Mouse (Mus musculus) mature B cell (primary cell): ENCODE data around the gene Rps16.

Experiments used
- in situ Hi-C: fragments of 300-500 bp; cut with MboI; formaldehyde crosslinking; loops from 2 replicates; pipeline ENCODE4 v1.14.3; 2019

Gene Rps16

DNA sequence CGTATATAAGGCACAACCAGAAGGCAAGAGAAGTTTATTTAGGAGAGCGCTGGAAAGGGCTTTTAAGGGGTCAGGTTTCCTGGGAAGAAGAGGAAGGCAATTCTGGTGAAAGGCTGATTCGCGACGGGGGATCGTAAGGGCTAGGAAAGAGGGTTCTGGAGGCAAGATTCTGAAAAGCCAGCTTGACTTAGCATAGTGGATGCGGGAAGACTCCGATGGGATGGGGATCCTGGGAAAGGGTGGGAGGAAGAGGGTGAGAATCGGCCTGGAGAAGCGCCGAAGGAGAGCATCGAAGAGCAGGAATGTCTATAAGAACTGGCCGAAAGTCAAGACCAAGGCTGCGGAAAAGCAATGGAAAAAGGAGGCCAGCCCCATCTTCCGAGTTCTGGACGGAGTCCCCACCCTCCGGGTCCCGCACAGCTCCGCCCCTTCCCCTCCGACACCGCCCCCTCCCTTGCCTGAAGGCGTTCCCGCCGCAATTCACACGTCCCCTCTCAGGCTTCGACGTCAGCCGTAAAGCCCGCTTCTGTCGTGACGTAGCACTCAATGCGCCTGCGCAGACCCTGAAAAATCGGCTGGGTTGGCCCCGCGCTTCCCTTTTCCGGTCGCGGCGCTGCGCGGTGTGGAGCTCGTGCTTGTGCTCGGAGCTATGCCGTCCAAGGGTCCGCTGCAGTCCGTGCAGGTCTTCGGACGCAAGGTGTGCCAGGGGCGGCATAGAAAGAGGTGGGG lies at the start of gene Rps16:
Rps16 (plus strand) TSS at position 498 of the 729 bp plus-strand sequence.
- in situ Hi-C loops = no loop called here

DNA sequence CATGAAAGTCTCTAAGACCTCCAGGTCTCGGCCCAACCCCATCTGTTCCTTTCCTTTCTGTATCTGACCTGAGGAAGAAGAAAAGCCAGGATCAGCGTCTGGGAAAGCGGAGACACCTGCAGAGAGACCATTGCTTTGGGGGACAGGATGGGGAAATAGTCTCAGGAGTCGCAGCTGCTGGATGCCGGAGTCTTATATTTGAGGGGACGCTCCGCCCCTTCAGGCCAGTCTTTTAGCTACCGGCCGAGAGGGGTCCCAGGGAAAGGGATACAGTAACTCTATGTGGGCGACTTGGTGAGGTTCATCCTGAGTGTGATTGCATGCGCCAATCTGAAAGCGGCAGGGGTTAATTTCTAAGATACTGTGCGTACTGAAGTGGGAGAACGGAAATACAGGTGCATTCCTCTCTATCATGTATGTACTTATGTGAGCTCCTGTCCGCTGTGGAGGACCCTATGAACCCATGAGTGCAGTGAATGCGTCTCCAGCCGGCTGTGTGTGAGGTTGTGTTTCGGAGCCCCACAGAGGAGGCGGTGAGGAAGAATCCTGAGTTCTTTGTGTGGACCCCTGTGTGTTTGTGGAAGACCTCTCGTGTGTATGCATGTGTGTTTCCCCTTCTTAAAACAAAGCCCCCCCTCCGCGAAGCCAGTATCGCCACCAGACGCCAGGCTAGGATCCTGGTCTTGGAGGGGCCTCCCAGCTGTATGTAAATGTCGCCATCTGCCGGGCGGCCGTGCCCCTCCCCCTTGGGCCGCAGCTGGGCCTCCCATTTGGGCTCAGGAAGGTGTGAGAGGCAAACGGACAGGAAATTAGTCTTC lies 48.6 kb upstream of the Rps16 start, which contains the start of gene Dll3:
Dll3 (minus strand) TSS at position 623 of the 818 bp plus-strand sequence.
- in situ Hi-C loops = no loop called here

DNA sequence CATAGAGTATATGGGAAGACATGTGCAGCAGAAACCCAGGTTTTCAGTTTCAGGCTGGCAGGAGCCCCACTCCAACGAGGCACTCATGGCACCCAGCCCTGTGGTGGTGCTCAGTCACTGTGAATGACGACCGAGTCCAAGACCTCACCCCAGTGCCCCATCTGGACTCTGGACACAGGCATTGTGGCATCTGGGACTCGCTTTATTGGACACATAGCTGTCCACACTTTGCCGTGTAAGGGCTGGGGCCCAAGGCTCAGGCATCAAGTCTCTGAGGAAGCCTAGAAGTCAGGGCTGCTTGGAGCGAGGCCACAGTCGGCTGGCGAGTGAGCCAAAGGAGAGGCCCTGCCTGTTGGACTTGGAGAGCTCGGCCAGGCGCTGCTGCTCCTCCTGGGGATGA lies 44.8 kb upstream of the Rps16 start:
- in situ Hi-C loops = no loop called here

DNA sequence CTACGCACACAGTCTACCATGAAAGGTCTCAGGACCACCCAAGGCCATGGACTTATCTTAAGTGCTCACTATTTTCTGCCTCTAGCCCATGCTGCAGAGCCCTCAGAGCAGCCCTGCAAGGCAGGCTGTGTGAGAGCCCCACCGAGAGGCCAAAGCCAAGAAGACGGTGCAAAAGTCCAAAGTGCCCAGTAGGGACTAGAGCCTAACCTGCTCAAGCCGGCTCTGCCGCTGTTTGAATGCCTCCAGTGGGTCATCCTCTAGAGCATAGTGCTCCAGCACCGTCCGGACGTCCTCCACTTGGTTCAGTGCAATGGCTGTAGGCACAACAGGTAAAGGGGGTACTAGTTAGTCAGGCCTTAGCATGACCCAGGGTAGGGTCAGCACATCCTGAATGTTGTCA lies 44.2 kb upstream of the Rps16 start:
- in situ Hi-C loops = no loop called here

DNA sequence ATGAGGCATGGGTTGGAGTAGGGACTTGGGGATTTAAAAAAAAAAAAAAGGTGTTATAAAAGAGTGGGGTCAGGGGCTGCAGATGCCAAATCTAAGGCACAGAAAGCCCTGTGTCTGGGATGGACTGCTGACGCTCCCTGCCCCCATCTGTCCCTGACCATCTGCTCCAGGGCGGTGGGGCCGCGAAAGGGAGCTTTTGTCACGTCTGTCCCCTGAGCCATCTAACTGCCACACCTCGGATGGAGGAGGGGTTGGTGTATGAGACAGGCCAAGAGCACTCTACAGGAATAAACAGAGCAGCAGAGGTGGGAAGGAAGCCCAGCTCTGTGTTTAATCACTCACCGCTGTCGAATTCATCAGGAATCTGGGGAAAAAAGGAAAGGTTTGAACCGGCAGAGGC lies 40.7 kb upstream of the Rps16 start:
- in situ Hi-C loops = no loop called here

DNA sequence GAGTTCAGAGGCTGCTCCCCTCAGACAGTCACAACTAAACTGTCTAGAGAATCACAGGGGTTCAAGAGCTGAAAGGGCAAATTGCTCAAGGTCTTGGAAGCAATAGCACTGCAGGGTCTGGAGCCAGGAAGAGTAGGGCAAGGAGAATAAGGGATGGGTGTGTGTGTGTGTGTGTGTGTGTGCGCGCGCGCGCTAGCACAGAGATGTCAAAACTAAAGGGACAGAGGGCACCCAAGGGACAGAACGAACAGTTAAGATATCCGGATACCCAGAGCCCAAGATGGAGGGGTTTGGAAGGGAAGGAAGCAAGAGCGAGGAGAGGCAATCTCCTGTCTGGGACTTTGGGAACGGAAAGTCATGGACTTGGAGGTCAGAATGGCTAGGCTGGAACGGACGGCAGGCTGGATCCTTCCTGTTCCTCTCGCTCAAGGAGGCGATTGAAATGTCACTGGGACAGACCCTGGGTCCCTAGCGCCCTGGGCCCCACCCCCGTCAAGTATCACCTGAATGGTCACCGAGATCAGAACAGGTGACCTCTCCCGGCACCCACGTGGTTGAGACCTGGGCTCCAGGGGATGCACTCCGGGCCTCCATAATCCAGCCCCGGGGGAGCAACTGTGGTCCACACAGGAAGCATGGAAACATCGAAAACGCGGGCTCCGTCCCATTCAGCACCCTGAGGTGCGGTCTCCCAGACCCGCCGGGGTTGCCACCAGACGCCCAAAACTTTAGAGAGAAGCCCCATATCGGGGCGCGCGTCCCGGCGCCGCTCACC lies 39.1 kb upstream of the Rps16 start:
- in situ Hi-C loops = no loop called here

DNA sequence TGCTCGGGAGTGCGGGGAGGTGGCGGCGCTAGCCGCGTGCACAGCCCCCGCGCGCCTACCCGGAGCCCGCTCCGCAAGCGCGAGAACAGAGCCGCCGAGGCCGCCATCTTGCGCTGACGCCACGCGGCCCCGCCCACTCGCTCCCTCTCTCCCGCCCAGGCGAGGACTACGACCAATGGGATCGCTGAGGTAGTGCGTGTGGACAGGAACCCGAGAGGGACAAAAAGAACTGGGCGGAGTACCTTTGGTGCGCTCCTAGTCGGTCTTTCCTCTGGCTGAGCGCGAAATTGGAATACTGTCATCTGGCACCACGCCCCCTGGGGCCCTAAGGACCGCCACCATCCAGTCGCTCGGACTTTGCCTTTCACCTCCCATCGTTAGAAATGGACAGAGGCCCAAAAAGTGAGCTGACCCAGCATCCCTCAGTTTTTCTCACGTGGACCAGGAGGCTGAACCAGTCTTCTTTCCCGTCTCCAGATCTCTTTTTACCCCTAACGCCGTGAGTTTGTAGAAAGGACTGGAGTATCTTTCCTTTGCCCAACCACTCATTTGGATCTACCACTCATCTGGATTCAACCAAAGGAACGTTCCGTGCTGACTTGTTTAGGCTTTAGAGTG lies 38.4 kb upstream of the Rps16 start, which contains the start of gene Timm50:
Timm50 (minus strand) TSS at position 147 of the 618 bp plus-strand sequence.
- in situ Hi-C loops = no loop called here

DNA sequence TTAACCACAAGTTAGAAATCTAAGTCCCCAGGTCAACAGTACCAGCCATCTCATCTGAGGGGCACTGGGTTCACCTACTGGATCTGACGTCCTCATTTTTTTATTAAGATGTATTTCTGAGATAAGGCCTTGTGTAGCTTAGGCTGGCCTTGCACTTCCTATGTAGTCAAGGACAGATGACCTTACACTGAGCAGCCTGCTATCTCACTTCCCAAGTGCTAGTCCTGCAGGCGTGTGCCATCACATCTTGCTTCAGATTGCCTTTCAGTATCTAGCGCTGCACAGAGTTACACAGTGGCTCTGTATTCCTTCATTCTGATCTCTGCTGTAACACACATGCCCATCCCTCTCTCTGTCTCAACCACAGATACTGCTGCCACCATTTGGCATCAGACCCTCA lies 32.4 kb upstream of the Rps16 start:
- in situ Hi-C loops = no loop called here

DNA sequence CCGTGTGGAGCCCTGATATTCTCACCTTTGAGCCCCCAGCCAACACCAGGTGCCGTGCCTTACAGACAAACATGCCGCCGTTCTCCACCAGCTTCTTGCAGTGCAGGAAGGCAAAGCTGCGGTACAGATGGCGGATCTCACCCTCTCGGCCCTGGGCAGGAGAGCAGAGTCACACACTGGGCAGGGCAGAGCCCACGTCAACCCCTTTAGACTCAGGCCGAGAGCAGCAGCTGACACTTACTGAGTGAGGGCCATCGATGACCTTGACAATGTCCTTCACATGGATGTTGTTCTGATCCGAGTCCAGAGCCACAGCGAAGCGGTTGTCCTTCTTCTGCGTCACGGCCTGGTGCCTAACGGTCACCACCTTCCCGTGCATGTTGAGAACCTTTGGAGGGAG lies 31.7 kb upstream of the Rps16 start:
- in situ Hi-C loops = no loop called here

DNA sequence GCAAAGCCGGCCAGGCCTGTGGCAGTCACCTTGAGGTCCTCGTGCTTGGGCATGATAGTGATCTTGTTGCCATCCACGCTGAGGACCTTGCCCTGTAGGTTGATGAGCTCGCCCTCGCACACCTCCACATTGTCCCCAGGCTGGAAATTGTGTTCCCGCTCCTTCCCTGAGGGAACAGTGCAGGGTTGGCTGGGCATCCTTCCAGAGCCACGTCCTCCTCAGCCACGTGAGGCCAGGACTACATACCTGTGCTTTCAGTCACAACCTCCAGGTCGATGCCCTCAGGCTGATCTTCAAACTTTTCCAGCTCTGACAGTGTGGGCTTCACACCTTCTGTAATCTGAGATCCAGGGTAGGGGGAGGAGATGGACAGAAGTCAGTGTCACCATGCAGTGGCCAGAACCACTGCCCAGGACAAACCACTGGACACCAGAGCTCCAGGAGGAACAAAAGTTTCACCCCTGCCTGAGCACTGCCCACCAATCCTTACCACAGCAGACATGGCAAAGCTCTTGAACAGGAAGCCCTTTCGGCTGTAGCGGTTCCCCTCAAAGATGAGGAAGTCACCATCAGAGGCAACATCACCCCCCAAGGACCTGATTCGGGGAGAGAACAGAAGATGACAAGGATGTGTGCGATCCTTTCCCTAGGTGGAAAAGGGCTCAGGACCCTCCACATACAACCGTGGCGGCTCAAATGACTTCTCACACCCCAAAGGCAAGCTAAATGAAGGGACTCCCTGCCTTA lies 28.3 kb upstream of the Rps16 start:
- in situ Hi-C loops = no loop called here

DNA sequence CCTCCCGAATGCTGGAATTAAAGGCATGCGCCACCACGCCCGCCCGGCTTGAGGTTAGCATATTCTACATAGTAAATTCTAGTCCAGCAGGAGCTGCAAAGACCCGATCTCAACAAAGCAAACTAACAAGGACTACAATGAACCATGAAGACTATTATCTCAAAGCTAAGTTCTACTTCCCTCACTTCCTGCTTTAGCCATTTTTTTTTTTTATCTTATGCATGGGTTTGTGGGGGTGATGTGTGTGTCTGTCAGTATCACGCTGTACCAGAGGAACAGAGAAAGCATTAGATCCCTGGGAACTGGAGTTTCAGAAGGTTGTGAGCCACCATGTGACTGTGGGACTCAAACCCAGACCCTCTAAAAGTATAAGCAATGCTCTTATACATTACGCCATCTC lies 25.2 kb upstream of the Rps16 start:
- in situ Hi-C loops = no loop called here

DNA sequence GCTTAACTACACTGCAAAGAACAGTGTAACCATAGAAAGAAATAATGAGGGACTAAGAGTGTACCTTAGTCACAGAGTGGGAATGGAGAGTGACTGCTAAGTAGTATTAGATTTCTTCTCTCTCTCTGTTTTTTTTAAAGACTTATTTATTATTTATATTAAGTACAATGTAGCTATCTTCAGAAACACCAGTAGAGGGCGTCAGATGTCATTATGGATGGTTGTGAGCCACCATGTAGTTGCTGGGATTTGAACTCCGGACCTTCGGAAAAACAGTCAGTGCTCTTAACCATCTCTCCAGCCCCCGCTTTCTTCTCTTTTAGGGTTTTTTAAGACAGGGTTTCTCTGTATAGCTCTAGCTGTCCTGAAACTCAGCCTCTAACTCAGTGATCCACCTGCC lies 24.0 kb upstream of the Rps16 start:
- in situ Hi-C loops = no loop called here

DNA sequence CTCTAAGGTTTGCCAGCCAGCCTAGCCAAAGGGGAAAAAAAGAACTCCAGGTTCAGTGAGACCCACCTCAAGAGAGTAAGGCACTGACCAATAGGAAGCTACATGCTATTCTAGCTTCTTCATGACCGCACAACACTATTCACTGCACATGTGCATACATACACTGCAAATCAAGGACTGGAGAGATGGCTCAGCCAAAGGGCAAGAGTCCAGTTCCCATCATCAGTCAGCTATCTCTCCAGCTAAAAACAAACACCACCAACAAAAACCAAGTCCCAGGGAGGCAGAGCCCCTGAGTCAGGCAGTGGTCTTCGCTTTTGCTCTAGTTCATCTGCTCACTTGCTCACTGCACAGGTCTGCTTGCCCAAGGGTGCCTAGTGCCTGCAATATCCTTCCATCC lies 22.2 kb upstream of the Rps16 start:
- in situ Hi-C loops = no loop called here

DNA sequence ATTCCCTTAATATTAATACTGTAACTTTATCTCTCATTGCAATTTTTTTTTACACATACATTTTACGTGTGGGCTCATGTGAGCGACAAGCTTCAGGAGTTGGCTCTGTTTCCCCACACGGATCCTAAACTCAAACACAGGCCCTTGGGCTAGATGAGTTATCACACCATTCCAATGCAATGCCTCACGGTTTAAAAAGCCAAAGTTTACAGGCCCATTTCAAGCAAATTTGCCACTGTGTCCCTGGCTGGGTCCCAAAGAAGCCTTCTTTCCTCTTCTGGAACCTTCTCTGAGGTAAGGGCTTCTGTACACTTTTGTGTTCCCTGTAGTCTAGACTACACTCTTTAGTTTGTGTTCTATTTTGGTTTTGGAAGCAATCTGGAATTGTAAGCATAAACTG lies 15.9 kb upstream of the Rps16 start:
- in situ Hi-C loops = no loop called here

DNA sequence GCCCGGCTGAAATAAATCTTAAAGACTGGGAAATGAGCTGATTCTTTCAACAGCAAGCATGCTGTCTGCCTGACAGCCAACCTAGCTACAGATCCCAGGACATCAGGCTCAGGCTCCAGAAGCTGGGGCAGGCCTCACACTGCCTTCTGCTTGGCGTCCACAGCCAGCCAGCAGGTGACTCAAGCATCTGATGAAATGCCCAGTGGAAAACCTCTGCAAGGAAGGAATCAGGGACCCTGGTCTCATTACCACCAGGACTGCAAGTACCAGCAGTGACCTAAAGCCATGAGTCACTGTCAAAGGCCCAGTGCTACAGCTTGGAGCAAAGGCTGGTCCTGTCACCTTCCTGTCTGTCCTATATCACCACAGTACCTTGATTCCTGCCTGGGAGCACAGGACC lies 15.0 kb upstream of the Rps16 start:
- in situ Hi-C loops = no loop called here

DNA sequence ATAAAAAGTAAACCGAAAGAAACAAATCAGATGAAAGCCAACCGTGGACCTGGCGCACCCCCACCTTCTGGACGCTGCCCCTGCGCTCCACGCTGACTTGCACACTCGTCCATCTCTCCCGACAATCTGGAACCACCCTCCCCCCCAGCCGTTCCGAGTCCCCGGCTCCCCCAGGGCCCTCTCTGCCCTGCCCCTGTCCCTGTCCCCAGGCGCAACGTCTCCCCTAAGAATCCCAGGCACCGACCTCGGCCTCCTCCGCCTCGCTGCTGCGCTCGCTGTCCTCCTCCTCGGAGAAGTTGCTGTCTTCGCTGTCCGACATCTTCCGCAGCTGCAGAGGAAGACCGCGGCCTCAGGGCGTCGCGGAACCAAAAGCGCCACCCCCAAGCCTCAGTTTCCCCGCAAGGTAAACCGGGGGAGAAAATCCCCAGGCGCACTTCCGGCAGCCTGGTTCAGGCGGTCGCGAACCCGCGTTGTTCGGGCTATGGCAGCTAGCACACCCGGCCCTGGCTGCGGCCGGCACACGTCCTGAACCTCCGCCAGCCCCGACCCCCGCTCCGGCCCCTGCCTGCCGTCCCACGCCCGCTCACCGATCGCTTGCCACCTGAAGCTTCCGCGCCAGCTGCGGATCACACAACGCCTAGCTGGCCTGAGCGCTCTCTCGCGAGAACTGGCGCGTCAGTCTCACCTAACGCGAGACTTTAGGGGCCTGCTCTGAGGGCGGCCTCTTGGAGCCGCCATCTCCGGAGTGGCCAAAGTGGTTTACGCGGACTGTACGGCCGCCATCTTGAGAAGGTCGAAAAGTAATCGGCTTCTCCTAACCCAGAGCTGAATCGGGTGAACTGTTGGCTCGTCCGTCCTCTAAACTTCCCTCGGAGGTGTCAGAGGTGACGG lies 12.1 kb upstream of the Rps16 start, which contains the start of gene Supt5:
Supt5 (minus strand) TSS at position 639 of the 891 bp plus-strand sequence.
- in situ Hi-C loops = no loop called here

DNA sequence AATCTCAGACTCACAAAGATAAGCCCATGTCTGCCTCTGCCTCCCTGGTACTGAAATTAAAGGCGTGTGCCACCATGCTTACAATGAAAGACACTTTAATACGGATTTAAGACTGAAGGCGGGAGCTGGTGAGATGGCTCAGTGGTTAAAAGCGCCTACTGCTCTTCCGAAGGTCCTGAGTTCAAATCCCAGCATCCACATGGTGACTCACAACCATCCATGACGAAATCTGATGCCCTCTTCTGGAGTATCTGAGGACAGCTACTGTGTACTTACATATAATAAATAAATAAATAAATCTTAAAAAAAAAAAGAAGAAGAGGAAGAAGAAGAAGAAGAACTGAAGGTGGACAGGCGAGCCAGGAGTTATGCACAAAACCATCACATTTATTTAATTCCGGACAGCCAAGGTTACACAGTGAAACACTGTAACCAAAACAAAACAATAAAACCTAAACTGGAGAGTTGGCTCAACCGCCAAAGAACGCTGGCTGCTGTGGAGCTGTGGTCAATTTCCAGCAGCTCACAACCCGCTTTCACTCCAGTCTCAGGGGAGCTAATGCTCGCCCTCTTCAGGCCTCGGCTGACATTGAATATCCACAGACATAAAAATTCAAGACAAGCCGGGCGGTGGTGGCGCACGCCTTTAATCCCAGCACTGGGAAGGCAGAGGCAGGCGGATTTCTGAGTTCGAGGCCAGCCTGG lies 11.1 kb upstream of the Rps16 start:
- in situ Hi-C loops = no loop called here

DNA sequence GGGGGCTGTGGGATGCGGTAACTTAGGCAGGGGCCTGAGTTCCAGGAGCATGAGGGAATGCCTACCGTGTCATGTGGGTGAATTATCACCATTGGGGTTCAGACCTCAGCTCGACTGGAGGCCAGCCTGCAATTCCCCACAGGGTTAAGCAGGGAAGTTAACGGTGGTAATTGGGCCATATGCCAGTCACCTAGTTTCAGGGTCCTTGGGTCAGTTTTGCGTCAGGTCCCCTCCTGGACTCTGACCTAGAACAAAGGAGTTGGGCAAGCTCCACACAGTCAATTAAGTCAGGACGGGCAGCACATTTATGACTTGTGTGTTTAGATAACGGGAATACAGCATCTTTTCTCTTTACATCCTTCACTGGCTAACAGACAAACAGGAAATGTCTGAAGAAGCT lies 9.1 kb upstream of the Rps16 start:
- in situ Hi-C loops = no loop called here

DNA sequence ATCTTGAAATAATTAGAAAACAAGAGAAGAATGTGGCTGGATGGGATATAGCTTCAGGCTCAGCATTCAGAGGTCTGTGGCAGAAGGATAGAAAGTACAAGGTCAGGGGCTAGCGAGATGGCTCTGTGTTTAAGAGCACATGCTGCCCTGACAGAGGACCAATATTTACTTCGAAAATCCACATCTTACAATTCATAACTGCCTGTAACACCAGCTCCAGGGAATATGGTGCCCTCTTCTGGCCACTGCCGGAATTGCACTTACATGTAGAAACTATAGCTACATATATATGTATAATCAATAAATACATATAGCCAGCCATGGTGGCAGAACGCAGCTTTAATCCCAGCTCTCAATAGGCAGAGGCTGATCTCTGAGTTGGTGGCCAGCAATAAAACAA lies 5.8 kb upstream of the Rps16 start:
- in situ Hi-C loops = no loop called here

DNA sequence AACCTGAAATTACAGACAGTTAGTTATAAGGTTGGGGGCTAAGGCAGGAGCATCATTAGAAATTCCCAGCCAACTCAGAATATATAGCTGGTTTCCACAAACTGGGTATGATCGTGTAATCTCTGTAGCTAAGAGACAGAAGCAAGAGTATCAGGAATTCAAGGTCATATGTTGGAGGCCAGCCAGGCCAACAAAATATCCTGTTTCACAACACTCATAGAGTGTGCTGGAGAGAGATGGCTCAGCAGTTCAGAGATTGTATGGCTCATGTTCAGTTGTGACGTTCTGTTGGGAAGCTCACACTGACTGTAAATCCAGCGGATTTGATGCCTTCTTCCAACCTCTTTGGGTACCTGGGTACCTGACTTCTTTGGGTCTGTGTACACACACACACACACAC lies 2.7 kb upstream of the Rps16 start:
- in situ Hi-C loops = no loop called here
